Mouse (Mus musculus): ENCODE results near the gene Ttc30b. TPM values are rescaled to one million over a fixed set of nuclear protein-coding genes. Genes with fewer than 3 reads are reported as not detected.

The Ttc30b gene
- total RNA-seq, 1 experiment from 2014 or later = 6.6 TPM

Other genes with a start within 250 kb of the Ttc30b start
- gene Nfe2l2, start 233.9 kb downstream of the Ttc30b start, total RNA-seq (2017) = 138 and 142 TPM in 2 replicates
- 42.1 and 46.0 TPM in 2 replicates for gene Agps, start 106.4 kb downstream of the Ttc30b start, total RNA-seq (2017)
- 1.5 and 2.3 TPM in 2 replicates for gene Ttc30a2, start 39.6 kb upstream of the Ttc30b start, total RNA-seq (2017)
- 5.4 and 5.6 TPM in 2 replicates for gene Ttc30a1, start 43.4 kb upstream of the Ttc30b start, total RNA-seq (2017)

All from neutrophil, adult 5-6 weeks (primary cell).